Mouse (Mus musculus): ENCODE measurements around the gene Psmd14.

- no peak for TF ChIP-seq CTCF (IDR thresholded peaks at IDR 0.05; ENCODE audit: insufficient read depth, low read depth, low read length)
- TF ChIP-seq POLR2A (IDR thresholded peaks at IDR 0.05; ENCODE audit: insufficient read depth, low read depth, low read length): no peak
Observed at GRCm38 (mm10) chr2:61754989-61755388, 43.5 kb downstream of the Psmd14 start.

Measured in olfactory bulb, adult 2 months (tissue).